Mouse (Mus musculus) bone marrow macrophage, adult 2 months (primary cell): Measurements from ENCODE around the gene Rabepk.
"Not testable (repeated sequence)": the region's sequence is repeated elsewhere in the genome, so short reads cannot be mapped to it uniquely, and the experiment has no call there.

Source experiments
- CTCF ChIP-seq: IDR thresholded peaks from 2 replicates; pipeline ENCODE4 v1.5.1; 2012; ENCODE audit warnings: low read depth, mild to moderate bottlenecking, low read length, moderate library complexity
- POLR2A ChIP-seq: IDR thresholded peaks from 2 replicates; pipeline ENCODE4 v1.6.1; 2012; ENCODE audit warnings: mild to moderate bottlenecking, low read depth, low read length, borderline replicate concordance

DNA sequence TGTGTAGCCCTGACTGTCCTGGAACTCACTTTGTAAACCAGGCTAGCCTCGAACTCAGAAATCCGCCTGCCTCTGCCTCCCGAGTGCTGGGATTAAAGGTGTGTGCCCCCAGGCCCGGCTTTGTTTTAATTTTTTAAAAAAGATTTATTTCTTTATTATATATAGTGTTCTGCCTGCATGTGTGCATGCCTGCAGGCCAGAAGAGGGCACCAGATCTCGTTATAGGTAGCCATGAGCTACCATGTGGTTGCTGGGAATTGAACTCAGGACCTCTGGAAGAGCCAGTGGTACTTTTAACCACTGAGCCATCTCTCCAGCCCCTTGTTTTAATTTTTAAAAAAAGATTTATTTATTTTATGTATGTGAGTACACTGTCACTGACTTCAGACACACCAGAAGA is 40.4 kb upstream of the Rabepk start:
- not testable (repeated sequence) for TF ChIP-seq CTCF, POLR2A
